Mouse (Mus musculus): Measurements from ENCODE around the gene Dbil5.

DNA sequence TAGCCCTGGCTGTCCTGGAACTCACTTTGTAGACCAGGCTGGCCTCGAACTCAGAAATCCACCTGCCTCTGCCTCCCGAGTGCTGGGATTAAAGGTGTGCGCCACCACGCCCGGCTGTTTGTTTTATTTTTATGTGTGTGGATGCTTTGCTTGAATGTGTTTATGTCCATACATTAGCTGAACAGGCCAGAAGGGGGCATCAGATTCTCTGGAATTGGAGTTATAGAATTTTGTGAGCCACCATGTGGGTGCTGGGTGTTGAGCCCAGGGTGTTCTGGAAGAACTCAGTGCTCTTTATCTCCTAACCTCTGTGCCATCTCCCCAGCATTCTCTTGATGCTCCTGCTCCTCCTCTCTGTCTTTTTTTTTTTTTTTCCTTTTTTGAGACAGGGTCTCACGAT is 30.5 kb upstream of the Dbil5 start:
- TF ChIP-seq ZNF384 (IDR thresholded peaks at IDR 0.05; ENCODE audit: low read depth, low read length) (no peak), HCFC1 (IDR thresholded peaks at IDR 0.05; ENCODE audit: borderline replicate concordance, insufficient read depth, low read length) (no peak), MAFK (IDR thresholded peaks at IDR 0.05; ENCODE audit: insufficient read depth, low read depth, low read length) (no peak), ZC3H11A (IDR thresholded peaks at IDR 0.05; ENCODE audit: borderline replicate concordance, low read depth, low read length) (no peak), CHD2 (IDR thresholded peaks at IDR 0.05; ENCODE audit: low read depth, low read length) (no peak)
